Mouse (Mus musculus) adrenal gland, adult 2 months (tissue): Measurements from ENCODE around the gene Galnt15. TPM values are rescaled to one million over a fixed set of nuclear protein-coding genes. Genes with fewer than 3 reads are reported as not detected.

Experiments used
- DNase-seq: peaks from one replicate; pipeline ENCODE4 v3.0.0; 2021
- polyA plus RNA-seq: library from polyadenylated mRNA; depleted of rRNA; stranded (reverse); fragments of >200 nt; gene quantifications from 2 replicates; pipeline ENCODE4 v1.2.3, GENCODE M21; 2012
- total RNA-seq, 2 experiments: library from RNA; stranded (reverse); gene quantifications; 2 replicates each; pipeline ENCODE4 v1.2.3; 2021

Gene Galnt15
- total and polyA plus RNA-seq, 3 experiments = 3.6 to 14.5 (median 5.2) TPM

- peak; percentile 65 for DNase-seq
Measured at GRCm38 (mm10) chr14:32032522-32032921, 3.7 kb downstream of the Galnt15 start.

- DNase-seq = peak; percentile 88
Measured at GRCm38 (mm10) chr14:32036482-32036881, 7.7 kb downstream of the Galnt15 start.

DNA sequence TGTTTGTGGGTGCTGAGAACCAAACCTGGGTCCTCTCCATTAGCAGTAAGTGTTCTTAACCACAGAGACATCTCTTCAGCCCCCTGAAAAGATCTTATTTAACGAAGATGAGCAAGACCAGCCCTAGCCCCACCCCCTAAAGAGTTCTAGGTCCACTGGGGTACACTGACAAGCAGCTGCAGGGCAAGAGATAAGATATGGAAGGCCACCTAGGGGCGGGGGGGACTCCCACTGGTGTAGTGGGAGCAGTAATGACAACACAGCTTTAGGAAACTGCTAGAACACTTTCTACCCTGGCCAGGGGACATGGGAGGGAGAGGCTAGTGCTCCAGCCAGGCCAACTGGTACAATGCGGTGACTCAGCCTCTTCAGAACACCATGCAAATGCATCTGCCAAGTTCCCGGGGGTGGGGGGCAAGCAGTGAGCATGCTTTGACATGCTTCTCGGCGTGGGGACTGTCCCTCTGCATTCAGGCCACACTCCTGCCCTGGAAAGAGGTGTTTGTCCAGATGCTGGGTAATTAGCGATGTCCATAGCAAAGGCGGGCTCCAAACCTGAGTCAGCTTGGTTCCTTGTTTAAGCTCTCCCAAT is 9.0 kb downstream of the Galnt15 start:
- DNase-seq = no peak

GRCm38 (mm10) chr14:32042108-32042507 is 13.3 kb downstream of the Galnt15 start:
- no peak for DNase-seq

DNA sequence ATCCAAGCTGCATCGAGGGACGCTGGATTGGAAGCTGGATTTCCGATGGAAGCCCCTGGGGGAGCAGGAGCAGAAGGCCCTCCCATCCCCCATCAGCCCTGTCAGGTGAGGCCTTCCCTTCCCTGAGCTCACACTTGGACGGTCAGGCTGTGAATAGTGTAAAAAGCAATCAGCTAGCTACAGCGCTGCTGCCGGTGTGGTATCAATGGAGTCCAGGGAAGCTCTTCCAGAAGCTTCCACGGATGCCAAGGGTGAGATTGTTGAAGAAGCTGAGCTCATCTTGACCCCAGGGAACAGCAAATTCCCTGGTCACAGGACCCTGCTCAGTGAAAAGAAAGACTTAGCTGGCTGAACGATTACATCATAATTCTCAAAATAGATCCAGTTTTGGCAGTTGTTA is 17.6 kb downstream of the Galnt15 start:
- no peak for DNase-seq

- DNase-seq = peak; percentile 42
Measured at GRCm38 (mm10) chr14:32050171-32050570, 21.4 kb downstream of the Galnt15 start.

DNA sequence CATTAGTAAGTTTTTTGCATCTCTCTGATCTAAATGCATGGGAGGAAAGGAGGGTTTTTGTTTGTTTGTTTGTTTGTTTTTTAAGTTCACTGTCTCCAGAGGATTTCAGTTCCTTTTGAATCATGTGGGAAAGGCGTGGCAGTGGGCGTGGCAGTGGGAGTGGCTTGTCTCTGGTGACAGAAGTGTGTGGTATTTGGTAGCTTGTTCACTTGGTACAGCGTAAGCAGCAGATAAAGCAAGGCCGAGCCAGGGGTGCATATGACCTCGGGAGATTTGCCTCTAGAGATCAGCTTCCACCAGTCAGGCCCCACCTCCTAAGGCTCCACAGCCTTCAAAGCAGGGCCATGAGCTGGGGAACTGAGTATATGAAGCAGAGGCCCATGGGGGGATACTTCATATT is 25.1 kb downstream of the Galnt15 start:
- no peak for DNase-seq

- DNase-seq = no peak
Measured at GRCm38 (mm10) chr14:32054788-32055187, 26.0 kb downstream of the Galnt15 start.

- DNase-seq = no peak
Measured at GRCm38 (mm10) chr14:32055781-32056180, 27.0 kb downstream of the Galnt15 start.

- DNase-seq = no peak
Measured at GRCm38 (mm10) chr14:32056675-32057074, 27.9 kb downstream of the Galnt15 start.

GRCm38 (mm10) chr14:32057664-32058063 is 28.9 kb downstream of the Galnt15 start:
- no peak for DNase-seq

DNA sequence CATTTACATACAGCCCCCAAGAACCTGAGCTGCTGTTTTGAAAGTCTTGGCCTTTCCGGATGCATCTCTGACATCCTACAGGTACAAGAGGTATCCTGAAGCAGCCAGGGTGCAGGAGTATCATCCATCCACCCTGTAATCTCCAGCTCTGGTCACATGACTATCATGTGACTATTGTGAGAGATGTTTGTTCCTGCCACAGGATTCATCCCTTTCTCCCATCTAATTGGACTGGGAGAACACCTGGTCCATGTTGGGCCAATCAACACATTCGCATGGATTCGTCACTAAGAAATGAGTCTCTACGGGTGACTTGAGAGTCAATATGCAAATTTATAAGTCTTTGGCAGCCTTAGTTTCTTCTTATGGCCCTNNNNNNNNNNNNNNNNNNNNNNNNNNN is 32.6 kb downstream of the Galnt15 start:
- DNase-seq = no peak

DNA sequence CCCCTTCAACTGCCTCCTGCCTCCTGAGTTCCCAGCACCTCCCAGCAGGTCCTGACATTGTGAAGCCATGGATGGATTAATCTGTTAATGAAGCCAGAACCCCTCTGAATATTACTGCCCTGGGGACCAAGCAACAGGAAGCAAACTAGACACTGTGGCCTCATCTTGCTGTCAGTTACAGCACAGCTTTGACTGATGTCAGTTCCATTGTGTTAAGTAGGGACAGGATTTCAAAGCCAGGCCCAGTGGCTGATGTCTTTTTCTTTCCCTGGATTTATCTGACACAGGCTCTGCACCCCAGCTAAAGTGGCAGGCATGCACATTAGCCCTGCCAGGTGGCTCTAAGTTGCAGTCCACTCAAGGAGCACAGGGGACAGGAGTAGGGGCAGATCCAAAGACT is 44.0 kb downstream of the Galnt15 start:
- DNase-seq = no peak

DNA sequence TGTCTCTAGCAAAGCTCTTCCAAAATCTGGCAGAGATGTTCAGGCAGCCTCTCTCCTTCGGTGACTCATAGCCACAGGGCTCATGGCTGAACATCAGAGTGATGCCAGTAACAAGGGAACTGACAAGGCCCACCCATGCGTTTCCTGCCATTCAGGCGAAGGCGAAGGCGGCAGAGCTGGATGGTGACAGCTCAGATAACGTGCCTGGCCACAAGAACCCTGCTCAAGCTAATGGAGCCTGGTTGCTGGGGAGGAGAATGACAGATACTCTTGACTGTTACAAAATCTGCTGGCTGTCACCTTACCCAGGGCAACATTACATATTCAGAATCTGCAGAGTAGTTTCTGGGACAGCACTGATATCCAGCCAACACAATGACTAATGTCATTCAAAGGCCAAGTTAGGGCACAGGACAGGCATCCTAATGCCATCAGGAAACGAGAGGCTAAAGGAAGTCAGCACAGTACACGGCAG is 44.5 kb downstream of the Galnt15 start:
- DNase-seq = peak; percentile 75

DNA sequence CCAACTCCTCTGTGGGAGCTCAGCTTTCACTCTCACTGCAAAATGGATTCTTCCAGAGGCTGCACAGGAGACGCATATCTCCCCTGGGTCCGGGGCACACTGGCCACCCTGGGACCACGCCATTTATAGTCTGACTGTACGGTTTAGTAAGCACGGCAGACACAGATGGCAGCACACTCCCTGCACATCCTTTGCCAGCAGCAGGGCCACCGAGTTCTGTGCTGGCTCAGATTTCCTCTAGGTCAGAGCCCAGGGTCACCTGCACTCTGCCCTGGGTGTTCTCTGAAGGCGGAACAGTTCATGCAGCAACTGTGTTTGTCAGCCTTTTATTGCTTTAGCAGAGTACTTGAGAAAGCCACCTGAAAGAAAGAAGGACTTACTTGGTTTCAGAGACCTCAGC is 45.1 kb downstream of the Galnt15 start:
- no peak for DNase-seq

GRCm38 (mm10) chr14:32076896-32077575 is 48.2 kb downstream of the Galnt15 start:
- DNase-seq = peak; percentile 69

DNA sequence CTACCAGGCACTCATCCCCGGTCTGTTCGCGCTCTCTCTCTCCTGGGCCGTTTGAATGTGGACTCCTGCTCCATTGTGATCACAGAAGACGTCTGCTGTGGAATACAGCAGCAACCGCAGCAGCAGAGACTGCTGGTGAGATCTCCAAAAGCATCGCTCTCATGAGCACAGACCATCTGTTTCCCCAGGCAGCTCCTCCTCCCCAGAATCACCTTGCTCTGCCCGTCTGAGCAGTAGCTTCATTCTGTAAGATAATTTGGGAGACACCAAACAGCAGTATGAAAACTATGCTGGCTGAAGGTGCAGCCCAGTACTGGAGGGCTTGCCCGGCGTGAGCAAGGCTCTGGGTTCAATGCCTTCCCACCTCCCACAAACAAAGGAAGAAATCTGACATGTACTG is 52.2 kb downstream of the Galnt15 start:
- DNase-seq = no peak

GRCm38 (mm10) chr14:32082891-32083290 is 54.1 kb downstream of the Galnt15 start:
- no peak for DNase-seq

DNA sequence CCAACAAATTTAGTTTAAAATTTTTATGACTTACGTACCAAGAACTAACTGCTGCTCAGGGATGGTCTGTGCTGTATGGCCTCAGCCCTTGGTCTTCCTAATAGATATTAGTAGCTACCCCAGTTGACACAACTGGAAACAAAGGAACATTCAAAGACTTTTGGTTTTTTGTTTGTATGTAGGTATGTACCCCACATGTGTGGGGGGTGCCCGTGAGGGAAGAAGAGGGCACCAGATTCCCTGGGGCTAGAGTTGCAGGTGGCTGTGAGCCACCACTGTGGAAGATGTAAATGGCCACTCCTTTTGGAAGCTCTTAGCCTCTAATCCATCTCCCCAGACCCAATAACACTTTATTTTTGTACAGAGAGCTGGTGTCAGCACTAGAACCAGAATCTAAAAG is 54.7 kb downstream of the Galnt15 start:
- DNase-seq = no peak

DNA sequence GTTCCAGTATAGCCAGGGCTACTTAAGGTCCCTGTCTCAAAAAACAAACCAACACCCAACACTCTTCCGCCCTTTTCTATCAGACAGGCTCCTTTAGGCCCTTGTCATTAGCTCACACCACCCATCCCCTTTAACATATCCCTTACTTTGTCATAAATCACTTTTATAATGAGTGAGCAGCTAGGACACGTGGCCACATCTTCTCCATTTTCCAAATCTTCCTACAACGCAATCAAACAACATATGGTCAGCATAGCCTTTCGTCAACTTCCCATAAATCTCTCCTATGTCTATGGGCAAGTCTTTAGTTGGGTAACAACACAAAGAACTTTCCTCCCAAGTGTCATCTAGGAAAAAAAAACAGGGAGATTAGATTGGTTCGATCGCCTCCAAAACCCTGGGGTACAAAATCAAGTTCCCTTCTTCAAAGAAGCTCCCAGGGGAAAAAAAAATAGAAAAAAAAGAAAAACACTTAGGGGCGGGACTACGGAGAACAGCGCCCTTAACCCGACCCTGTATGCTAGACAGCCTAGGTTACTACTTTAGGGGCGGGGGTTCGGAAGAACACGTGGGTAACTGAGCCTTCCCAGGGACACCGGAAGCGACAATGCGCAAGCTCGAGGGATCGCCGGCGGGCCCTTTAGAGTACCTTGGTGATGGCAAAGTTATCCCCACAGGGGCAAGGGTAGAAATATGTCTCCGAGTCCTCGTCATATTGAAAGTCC is 56.1 kb downstream of the Galnt15 start, which contains the start of gene Oxnad1:
Gene Oxnad1 (plus strand): TSS at position 614 of the 725 bp plus-strand sequence.
- DNase-seq = no peak

DNA sequence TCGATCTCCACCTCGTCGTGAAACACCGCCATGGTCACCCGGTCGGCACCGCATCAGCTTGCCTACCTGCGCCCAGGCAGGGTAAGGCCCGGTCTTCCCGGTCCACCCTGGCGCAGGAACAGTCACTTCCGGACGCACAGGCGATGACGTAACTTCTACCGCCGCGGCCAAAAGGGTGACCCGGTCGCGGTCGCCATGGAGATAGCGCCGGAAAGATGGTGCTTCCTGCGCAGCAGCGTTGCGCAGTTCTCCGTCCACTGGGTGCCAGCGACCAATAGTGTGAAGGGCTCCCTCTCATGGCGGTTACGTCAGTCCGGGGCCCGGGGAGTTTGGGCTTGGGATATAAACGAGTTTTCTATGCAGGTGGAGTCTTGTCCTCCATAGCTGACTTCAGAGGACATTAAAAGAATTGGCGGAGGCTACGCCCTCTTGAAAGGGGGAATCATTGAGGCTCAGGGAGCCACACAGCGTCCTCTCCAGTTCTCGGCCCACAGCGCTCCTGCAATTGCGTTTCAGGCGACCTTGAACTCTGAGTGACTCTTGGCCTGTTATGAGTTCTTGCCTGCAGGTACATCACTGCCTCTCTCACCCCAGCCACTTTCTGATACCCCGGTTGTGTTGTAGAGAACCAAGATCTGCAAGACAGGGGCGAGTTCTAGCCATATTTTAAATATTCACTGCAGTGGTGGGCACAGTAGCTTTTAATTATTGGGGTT is 56.9 kb downstream of the Galnt15 start, which contains the start of gene Dph3:
Gene Dph3 (minus strand): TSS at position 244 of the 716 bp plus-strand sequence.
- DNase-seq = peak; percentile 100

DNA sequence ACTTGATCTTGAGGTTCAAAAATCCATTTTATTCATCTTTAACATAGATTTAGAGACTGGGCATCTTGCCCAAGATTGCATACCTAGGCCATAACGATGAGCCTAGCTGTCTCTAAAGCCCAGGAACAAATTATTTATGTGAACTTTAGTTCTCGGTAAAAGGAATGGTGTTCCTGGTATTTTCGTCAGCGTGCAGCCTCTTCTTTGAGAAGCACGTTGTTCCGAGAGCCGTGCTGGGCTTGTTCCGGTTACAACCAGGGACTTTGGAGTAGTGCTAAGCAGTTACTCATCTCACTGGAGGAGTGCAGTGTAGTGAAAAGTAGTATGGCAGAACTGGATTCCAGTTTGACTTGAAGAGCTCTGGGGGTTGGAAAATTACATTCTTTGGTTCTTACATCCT is 57.4 kb downstream of the Galnt15 start:
- peak; percentile 25 for DNase-seq
